Mouse (Mus musculus): ENCODE measurements around the gene Tagln2. TPM values are rescaled to one million over a fixed set of nuclear protein-coding genes. Genes with fewer than 3 reads are reported as not detected.

Tagln2 gene
- polyA plus RNA-seq, 1 experiment from 2014 or later = 104 TPM

GRCm38 (mm10) chr1:172489585-172490250 is 10.1 kb upstream of the Tagln2 start:
- Histone ChIP-seq H3K4me1 (ENCODE audit: insufficient read depth) (peaks cover 3% of the 10 kb centered on the region; the same call in 1 of the 2 replicates), H3K36me3 (replicated peaks; ENCODE audit: insufficient read depth, low read length) (no peaks in the 10 kb centered on the region), H3K9me3 (ENCODE audit: low read length) (no peaks in the 10 kb centered on the region), H3K27me3 (ENCODE audit: insufficient read depth, low read length) (no peaks in the 10 kb centered on the region), H3K4me2 (ENCODE audit: low read depth, low read length) (peak overlapping the region; percentile 64), H3K9ac (replicated peaks) (no peak overlapping the region), H3K27ac (ENCODE audit: low read depth) (no peak overlapping the region), H3K4me3 (ENCODE audit: low read depth, low read length) (no peak overlapping the region)
- WGBS (ENCODE audit: insufficient replicate concordance) = 51% methylated on average over 12 of the region's 12 CpGs
- no peak for TF ChIP-seq EP300 (IDR thresholded peaks at IDR 0.05; ENCODE audit: low read depth)
- no peak for TF ChIP-seq CTCF (IDR thresholded peaks at IDR 0.05; ENCODE audit: low read depth)
- ATAC-seq (peak; percentile 14; the same call in 1 of the 2 replicates), DNase-seq (peak; percentile 12)

- Histone ChIP-seq H3K27ac (ENCODE audit: low read depth) (no peak overlapping the region), H3K36me3 (replicated peaks; ENCODE audit: insufficient read depth, low read length) (no peaks in the 10 kb centered on the region), H3K4me1 (ENCODE audit: insufficient read depth) (peaks cover 3% of the 10 kb centered on the region; the same call in 1 of the 2 replicates), H3K9ac (replicated peaks) (no peak overlapping the region), H3K27me3 (ENCODE audit: insufficient read depth, low read length) (no peaks in the 10 kb centered on the region), H3K4me3 (ENCODE audit: low read depth, low read length) (no peak overlapping the region; the same call in 1 of the 2 replicates), H3K9me3 (ENCODE audit: low read length) (no peaks in the 10 kb centered on the region), H3K4me2 (ENCODE audit: low read depth, low read length) (peak overlapping the region; percentile 64)
- DNase-seq (peak; percentile 88), ATAC-seq (peak; percentile 43; the same call in 1 of the 2 replicates)
- WGBS (ENCODE audit: insufficient replicate concordance) = 12% methylated on average over 9 of the region's 10 CpGs
- TF ChIP-seq EP300 (IDR thresholded peaks at IDR 0.05; ENCODE audit: low read depth) (no peak), CTCF (IDR thresholded peaks at IDR 0.05; ENCODE audit: low read depth) (peak; percentile 98)
Observed at GRCm38 (mm10) chr1:172490261-172490661, 9.6 kb upstream of the Tagln2 start.

- H3K4me1 ChIP-seq (ENCODE audit: insufficient read depth) = peaks cover 3% of the 10 kb centered on the region; the same call in 1 of the 2 replicates
- ATAC-seq (no peak), DNase-seq (peak; percentile 15)
- H3K4me2 ChIP-seq (ENCODE audit: low read depth, low read length) = no peak overlapping the region
- H3K9ac ChIP-seq (replicated peaks) = no peak overlapping the region
- H3K9me3 ChIP-seq (ENCODE audit: low read length) = no peaks in the 10 kb centered on the region
- no peak overlapping the region for H3K4me3 ChIP-seq (ENCODE audit: low read depth, low read length)
- no peak for TF ChIP-seq CTCF (IDR thresholded peaks at IDR 0.05; ENCODE audit: low read depth)
- no peak for TF ChIP-seq EP300 (IDR thresholded peaks at IDR 0.05; ENCODE audit: low read depth)
- no peak overlapping the region for H3K27ac ChIP-seq (ENCODE audit: low read depth)
- H3K27me3 ChIP-seq (ENCODE audit: insufficient read depth, low read length) = no peaks in the 10 kb centered on the region
- H3K36me3 ChIP-seq (replicated peaks; ENCODE audit: insufficient read depth, low read length) = no peaks in the 10 kb centered on the region
- 83% methylated on average over 8 of the region's 8 CpGs for WGBS (ENCODE audit: insufficient replicate concordance)
Observed at GRCm38 (mm10) chr1:172492047-172492446, 7.8 kb upstream of the Tagln2 start.

- H3K4me2 ChIP-seq (ENCODE audit: low read depth, low read length) = no peak overlapping the region
- 48% methylated on average over 6 of the region's 6 CpGs for WGBS (ENCODE audit: insufficient replicate concordance)
- no peaks in the 10 kb centered on the region for H3K36me3 ChIP-seq (replicated peaks; ENCODE audit: insufficient read depth, low read length)
- peaks cover 3% of the 10 kb centered on the region; the same call in 1 of the 2 replicates for H3K4me1 ChIP-seq (ENCODE audit: insufficient read depth)
- DNase-seq (no peak), ATAC-seq (no peak)
- no peak overlapping the region for H3K4me3 ChIP-seq (ENCODE audit: low read depth, low read length)
- H3K27me3 ChIP-seq (ENCODE audit: insufficient read depth, low read length) = no peaks in the 10 kb centered on the region
- H3K27ac ChIP-seq (ENCODE audit: low read depth) = no peak overlapping the region
- H3K9ac ChIP-seq (replicated peaks) = no peak overlapping the region
- no peaks in the 10 kb centered on the region for H3K9me3 ChIP-seq (ENCODE audit: low read length)
- no peak for TF ChIP-seq CTCF (IDR thresholded peaks at IDR 0.05; ENCODE audit: low read depth)
- no peak for TF ChIP-seq EP300 (IDR thresholded peaks at IDR 0.05; ENCODE audit: low read depth)
Observed at GRCm38 (mm10) chr1:172493516-172493915, 6.3 kb upstream of the Tagln2 start.

GRCm38 (mm10) chr1:172496030-172496429 is 3.8 kb upstream of the Tagln2 start:
- H3K27ac ChIP-seq (ENCODE audit: low read depth) = no peak overlapping the region
- peaks cover 6% of the 10 kb centered on the region; the same call in 1 of the 2 replicates for H3K4me1 ChIP-seq (ENCODE audit: insufficient read depth)
- DNase-seq (no peak), ATAC-seq (no peak)
- no peaks in the 10 kb centered on the region for H3K9me3 ChIP-seq (ENCODE audit: low read length)
- H3K4me3 ChIP-seq (ENCODE audit: low read depth, low read length) = no peak overlapping the region
- no peak overlapping the region for H3K4me2 ChIP-seq (ENCODE audit: low read depth, low read length)
- no peaks in the 10 kb centered on the region for H3K36me3 ChIP-seq (replicated peaks; ENCODE audit: insufficient read depth, low read length)
- 87% methylated on average over 17 of the region's 17 CpGs for WGBS (ENCODE audit: insufficient replicate concordance)
- no peak for TF ChIP-seq EP300 (IDR thresholded peaks at IDR 0.05; ENCODE audit: low read depth)
- no peak for TF ChIP-seq CTCF (IDR thresholded peaks at IDR 0.05; ENCODE audit: low read depth)
- H3K27me3 ChIP-seq (ENCODE audit: insufficient read depth, low read length) = no peaks in the 10 kb centered on the region
- H3K9ac ChIP-seq (replicated peaks) = no peak overlapping the region

GRCm38 (mm10) chr1:172497428-172497827 is 2.4 kb upstream of the Tagln2 start:
- no peak overlapping the region for H3K9ac ChIP-seq (replicated peaks)
- H3K9me3 ChIP-seq (ENCODE audit: low read length) = no peaks in the 10 kb centered on the region
- no peak overlapping the region for H3K4me3 ChIP-seq (ENCODE audit: low read depth, low read length)
- no peak overlapping the region for H3K4me2 ChIP-seq (ENCODE audit: low read depth, low read length)
- 44% methylated on average over 10 of the region's 10 CpGs for WGBS (ENCODE audit: insufficient replicate concordance)
- ATAC-seq (no peak), DNase-seq (no peak)
- no peaks in the 10 kb centered on the region for H3K27me3 ChIP-seq (ENCODE audit: insufficient read depth, low read length)
- no peaks in the 10 kb centered on the region for H3K36me3 ChIP-seq (replicated peaks; ENCODE audit: insufficient read depth, low read length)
- TF ChIP-seq CTCF (IDR thresholded peaks at IDR 0.05; ENCODE audit: low read depth) (no peak), EP300 (IDR thresholded peaks at IDR 0.05; ENCODE audit: low read depth) (no peak)
- H3K27ac ChIP-seq (ENCODE audit: low read depth) = no peak overlapping the region
- H3K4me1 ChIP-seq (ENCODE audit: insufficient read depth) = peaks cover 15% of the 10 kb centered on the region
